9 mouse cellular contexts compared by ENCODE assay signal in genomic region chr17:64346135-64346534, GRCm38 (mm10). TPM values are rescaled to one million over a fixed set of nuclear protein-coding genes. Genes with fewer than 3 reads are reported as not detected.
DNase-seq lines count a peak whose midpoint lies in the region; ATAC-seq and TF ChIP-seq lines count a peak whose summit lies in the region.
"Had no signal": no experiment of that assay in that cellular context is flagged by ENCODE, and none has a peak within 500 bp of the region (broad histone marks: within the 10 kb centered on the region; RNA-seq: fewer than 3 reads in every experiment).

No protein-coding gene starts in this region.

- H3K4me2 ChIP-seq in hindbrain, embryonic 13.5 days: peak overlapping the region; percentile 26
- peak overlapping the region; percentile 26 for H3K4me2 ChIP-seq in forebrain, embryonic 13.5 days
- H3K4me2 ChIP-seq in midbrain, embryonic 12.5 days (replicated peaks): peak overlapping the region; percentile 32

- H3K4me3 ChIP-seq in hindbrain, embryonic 13.5 days: no peak overlapping the region
- H3K4me3 ChIP-seq in hindbrain, embryonic 10.5 days: no peak overlapping the region
- no peak overlapping the region for H3K4me3 ChIP-seq in forebrain, embryonic 13.5 days
- no peak overlapping the region for H3K4me3 ChIP-seq in midbrain, embryonic 12.5 days
- H3K4me3 ChIP-seq: erythroblast, embryonic 14.5 days had no signal

- H3K27ac ChIP-seq in hindbrain, embryonic 13.5 days: no peak overlapping the region
- no peak overlapping the region for H3K27ac ChIP-seq in hindbrain, embryonic 10.5 days
- H3K27ac ChIP-seq in forebrain, embryonic 13.5 days: no peak overlapping the region
- H3K27ac ChIP-seq in midbrain, embryonic 12.5 days (replicated peaks): no peak overlapping the region

- no peak overlapping the region for H3K9ac ChIP-seq in hindbrain, embryonic 13.5 days
- H3K9ac ChIP-seq in forebrain, embryonic 13.5 days: peak overlapping the region; percentile 21; the same call in 1 of the 2 replicates
- H3K9ac ChIP-seq in midbrain, embryonic 12.5 days (replicated peaks): no peak overlapping the region

- no peaks in the 10 kb centered on the region for H3K27me3 ChIP-seq in hindbrain, embryonic 13.5 days
- no peaks in the 10 kb centered on the region for H3K27me3 ChIP-seq in hindbrain, embryonic 10.5 days (ENCODE audit: insufficient read depth, poor library complexity, severe bottlenecking)
- no peaks in the 10 kb centered on the region for H3K27me3 ChIP-seq in forebrain, embryonic 13.5 days
- no peaks in the 10 kb centered on the region for H3K27me3 ChIP-seq in midbrain, embryonic 12.5 days

- ATAC-seq in hindbrain, embryonic 13.5 days (ENCODE audit: low FRiP score): no peak
- ATAC-seq in forebrain, embryonic 13.5 days: peak; percentile 30; the same call in 1 of the 2 replicates
- ATAC-seq in midbrain, embryonic 12.5 days (ENCODE audit: low FRiP score, low read depth): no peak

- TF ChIP-seq POLR2A in brain, embryonic 14.5 days (IDR thresholded peaks at IDR 0.05; ENCODE audit: borderline replicate concordance, extremely low read depth, insufficient read depth, insufficient read length, poor library complexity, severe bottlenecking): no peak

- no peaks in the 10 kb centered on the region for H3K36me3 ChIP-seq in hindbrain, embryonic 13.5 days
- H3K36me3 ChIP-seq in hindbrain, embryonic 10.5 days: no peaks in the 10 kb centered on the region
- no peaks in the 10 kb centered on the region for H3K36me3 ChIP-seq in forebrain, embryonic 13.5 days (ENCODE audit: poor library complexity, severe bottlenecking)
- H3K36me3 ChIP-seq in midbrain, embryonic 12.5 days: no peaks in the 10 kb centered on the region

- DNase-seq in hindbrain, embryonic 10.5 days (ENCODE audit: low spot score): no peak
- DNase-seq in brain, embryonic 14.5 days (ENCODE audit: low read depth): peak; percentile 42
- DNase-seq in spleen, postnatal 10 days (ENCODE audit: low spot score in 2 of 2): no peak
- no peak for DNase-seq in layer of hippocampus, postnatal 25 days (ENCODE audit: extremely low spot score in 1 of 2, low spot score in 1 of 2)
- DNase-seq in liver: no peak

- 55% methylated on average over 17 of the region's 17 CpGs for WGBS in hindbrain, embryonic 13.5 days
- 65% methylated on average over 17 of the region's 17 CpGs for WGBS in hindbrain, embryonic 10.5 days
- 51% methylated on average over 17 of the region's 17 CpGs for WGBS in forebrain, embryonic 13.5 days
- WGBS in midbrain, embryonic 12.5 days: 45% methylated on average over 17 of the region's 17 CpGs

- no peaks in the 10 kb centered on the region for H3K4me1 ChIP-seq in hindbrain, embryonic 13.5 days (replicated peaks)
- H3K4me1 ChIP-seq in hindbrain, embryonic 10.5 days (replicated peaks): no peaks in the 10 kb centered on the region
- no peaks in the 10 kb centered on the region for H3K4me1 ChIP-seq in forebrain, embryonic 13.5 days
- no peaks in the 10 kb centered on the region for H3K4me1 ChIP-seq in midbrain, embryonic 12.5 days

- H3K9me3 ChIP-seq in hindbrain, embryonic 13.5 days: no peaks in the 10 kb centered on the region
- no peaks in the 10 kb centered on the region for H3K9me3 ChIP-seq in hindbrain, embryonic 10.5 days
- no peaks in the 10 kb centered on the region for H3K9me3 ChIP-seq in forebrain, embryonic 13.5 days (replicated peaks)
- no peaks in the 10 kb centered on the region for H3K9me3 ChIP-seq in midbrain, embryonic 12.5 days

- TF ChIP-seq CTCF in brain, embryonic 14.5 days (IDR thresholded peaks at IDR 0.05; ENCODE audit: borderline replicate concordance, extremely low read depth, insufficient read depth, insufficient read length): no peak

RNA-seq across cellular contexts. Expression of gene Pja2, which starts 14.4 kb away (rescaled TPM):
- 152 and 155 TPM in 2 replicates for polyA plus RNA-seq in hindbrain, embryonic 13.5 days (2015; fragmentation: Nextera tagmentation; extraction: Ambion mirVana)
- 57.7 and 61.1 TPM in 2 replicates for polyA plus RNA-seq in hindbrain, embryonic 10.5 days (2016; fragmentation: Nextera tagmentation; extraction: Ambion mirVana)
- 59.3 and 103 TPM in 2 replicates for polyA plus RNA-seq in brain, embryonic 14.5 days (2012; rRNA removed)
- polyA plus RNA-seq in forebrain, embryonic 13.5 days (2015; fragmentation: Nextera tagmentation; extraction: Ambion mirVana): 90.2 and 102 TPM in 2 replicates
- 88.4 and 99.8 TPM in 2 replicates for polyA plus RNA-seq in midbrain, embryonic 12.5 days (2016; fragmentation: Nextera tagmentation; extraction: Ambion mirVana)
- total RNA-seq in layer of hippocampus, postnatal 25 days (2021): 100 to 1,000 TPM; 442 to 457 TPM
